Mouse (Mus musculus) hindbrain, embryonic 11.5 days (tissue): Measurements from ENCODE around the gene Wdr24. TPM values are rescaled to one million over a fixed set of nuclear protein-coding genes. Genes with fewer than 3 reads are reported as not detected.
A peak's percentile ranks its signal among the peaks of the same experiment; 100 is the strongest.

Source experiments
- ATAC-seq: fragments of 200-750 bp; cut with Nextera tagmentation; 2 replicates; pipeline ENCODE4 v1.8.0; 2017; ENCODE audit warnings: mild to moderate bottlenecking, moderate TSS enrichment, moderate library complexity; ENCODE audit not compliant: low FRiP score
- DNase-seq: peaks from one replicate; pipeline ENCODE4 v3.0.0-alpha.2; 2015; ENCODE audit warnings: low spot score
- H3K27ac ChIP-seq: fragments of 300-500 bp; sonication (generic); 2 replicates; pipeline ENCODE4 v1.5.1; 2014; ENCODE audit warnings: mild to moderate bottlenecking, low read depth, low read length
- H3K27me3 ChIP-seq: fragments of 300-500 bp; sonication (generic); 2 replicates; pipeline ENCODE4 v1.6.1; 2014; ENCODE audit warnings: mild to moderate bottlenecking, low read length, moderate library complexity, mixed read lengths; ENCODE audit not compliant: control insufficient read depth, insufficient read depth
- H3K36me3 ChIP-seq: fragments of 300-500 bp; sonication (generic); 2 replicates; pipeline ENCODE4 v1.6.1; 2014; ENCODE audit warnings: mild to moderate bottlenecking, low read length, moderate library complexity, mixed read lengths; ENCODE audit not compliant: control insufficient read depth, insufficient read depth
- H3K4me1 ChIP-seq: fragments of 300-500 bp; sonication (generic); replicated peaks from 2 replicates; pipeline ENCODE4 v1.6.1; 2014; ENCODE audit warnings: low read length, mixed read lengths; ENCODE audit not compliant: control insufficient read depth, insufficient read depth
- H3K4me2 ChIP-seq: fragments of 300-500 bp; sonication (generic); replicated peaks from 2 replicates; pipeline ENCODE4 v1.6.1; 2014; ENCODE audit warnings: mild to moderate bottlenecking, low read depth, low read length
- H3K4me3 ChIP-seq: fragments of 300-500 bp; sonication (generic); 2 replicates; pipeline ENCODE4 v1.5.1; 2014; ENCODE audit warnings: low read depth, low read length
- H3K9ac ChIP-seq: fragments of 300-500 bp; sonication (generic); 2 replicates; pipeline ENCODE4 v1.6.1; 2014; ENCODE audit warnings: low read depth, low read length
- H3K9me3 ChIP-seq: fragments of 300-500 bp; sonication (generic); 2 replicates; pipeline ENCODE4 v1.6.1; 2016; ENCODE audit warnings: low read length; ENCODE audit not compliant: control insufficient read depth
- WGBS: fragments of 180-500 bp; shearing (Covaris S2); extraction: QIAGEN DNeasy Blood & Tissue Kit; methylation state at CpG from one replicate; pipeline ENCODE4 v1.1.7; 2014; 5-methylcytosine and 5-hydroxymethylcytosine counted together
- polyA plus RNA-seq: library from polyadenylated mRNA; unstranded; fragments of >200 nt; fragmentation: Nextera tagmentation; extraction: Ambion mirVana; gene quantifications from 2 replicates; pipeline ENCODE4 v1.2.1, GENCODE M21; 2014

Wdr24 gene
- polyA plus RNA-seq, 1 experiment from 2014 or later, result 22.0 TPM

- Histone ChIP-seq H3K27me3 (peaks cover 2% of the 10 kb centered on the region; the same call in 1 of the 2 replicates), H3K4me3 (no peak overlapping the region), H3K4me2 (peak overlapping the region; percentile 87), H3K9me3 (no peaks in the 10 kb centered on the region), H3K36me3 (no peaks in the 10 kb centered on the region), H3K27ac (no peak overlapping the region), H3K9ac (no peak overlapping the region), H3K4me1 (peaks cover 10% of the 10 kb centered on the region; the same call in 1 of the 2 replicates)
- DNase-seq, result no peak
- 78% methylated on average over 4 of the region's 4 CpGs for WGBS
- no peak for ATAC-seq
Measured at GRCm38 (mm10) chr17:25810890-25811289, 12.5 kb upstream of the Wdr24 start.

GRCm38 (mm10) chr17:25813471-25813870 lies 10.0 kb upstream of the Wdr24 start:
- Histone ChIP-seq H3K4me2 (0 out of 2 replicates have a peak overlapping the region, but pooled peaks have one; percentile 9), H3K4me1 (peaks cover 10% of the 10 kb centered on the region; the same call in 1 of the 2 replicates), H3K4me3 (no peak overlapping the region), H3K27me3 (peaks cover 13% of the 10 kb centered on the region), H3K9me3 (no peaks in the 10 kb centered on the region), H3K9ac (no peak overlapping the region), H3K27ac (no peak overlapping the region), H3K36me3 (no peaks in the 10 kb centered on the region)
- DNase-seq (peak; percentile 87), ATAC-seq (no peak)
- 3% methylated on average over 20 of the region's 20 CpGs for WGBS

- DNase-seq, result no peak
- H3K9ac ChIP-seq, result no peak overlapping the region
- H3K4me2 ChIP-seq, result no peak overlapping the region
- peaks cover 31% of the 10 kb centered on the region for H3K27me3 ChIP-seq
- no peaks in the 10 kb centered on the region for H3K36me3 ChIP-seq
- WGBS, result 87% methylated on average over 11 of the region's 11 CpGs
- no peaks in the 10 kb centered on the region for H3K9me3 ChIP-seq
- no peak for ATAC-seq
- no peak overlapping the region for H3K27ac ChIP-seq
- H3K4me1 ChIP-seq, result 0 out of 2 replicates have a peak, but pooled peaks cover 2% of the 10 kb centered on the region
- H3K4me3 ChIP-seq, result no peak overlapping the region
Measured at GRCm38 (mm10) chr17:25817662-25818061, 5.8 kb upstream of the Wdr24 start.

- H3K4me2 ChIP-seq, result peak overlapping the region; percentile 30
- H3K36me3 ChIP-seq, result no peaks in the 10 kb centered on the region
- H3K4me3 ChIP-seq, result 0 out of 2 replicates have a peak overlapping the region, but pooled peaks have one; percentile 2
- H3K27ac ChIP-seq, result no peak overlapping the region
- peaks cover 4% of the 10 kb centered on the region; the same call in 1 of the 2 replicates for H3K4me1 ChIP-seq
- ATAC-seq, result no peak
- WGBS, result 7% methylated on average over 44 of the region's 46 CpGs
- DNase-seq, result peak; percentile 27
- H3K9ac ChIP-seq, result no peak overlapping the region
- H3K9me3 ChIP-seq, result no peaks in the 10 kb centered on the region
- peaks cover 31% of the 10 kb centered on the region for H3K27me3 ChIP-seq
Measured at GRCm38 (mm10) chr17:25818851-25819780, 4.3 kb upstream of the Wdr24 start.

GRCm38 (mm10) chr17:25824362-25825142 lies 1.1 kb downstream of the Wdr24 start:
- no peak for ATAC-seq
- WGBS, result 73% methylated on average over 17 of the region's 17 CpGs
- H3K4me1 ChIP-seq, result peaks cover 18% of the 10 kb centered on the region
- no peak overlapping the region for H3K27ac ChIP-seq
- H3K27me3 ChIP-seq, result peaks cover 9% of the 10 kb centered on the region; the same call in 1 of the 2 replicates
- no peak for DNase-seq
- peak overlapping the region; percentile 80 for H3K4me2 ChIP-seq
- H3K36me3 ChIP-seq, result no peaks in the 10 kb centered on the region
- H3K9me3 ChIP-seq, result no peaks in the 10 kb centered on the region
- peak overlapping the region; percentile 69; the same call in 1 of the 2 replicates for H3K9ac ChIP-seq
- peak overlapping the region; percentile 47 for H3K4me3 ChIP-seq

GRCm38 (mm10) chr17:25825311-25825710 lies 1.9 kb downstream of the Wdr24 start:
- no peak overlapping the region for H3K9ac ChIP-seq
- no peaks in the 10 kb centered on the region for H3K36me3 ChIP-seq
- H3K27ac ChIP-seq, result no peak overlapping the region
- peaks cover 2% of the 10 kb centered on the region; the same call in 1 of the 2 replicates for H3K27me3 ChIP-seq
- H3K4me3 ChIP-seq, result no peak overlapping the region
- no peak overlapping the region for H3K4me2 ChIP-seq
- H3K4me1 ChIP-seq, result peaks cover 23% of the 10 kb centered on the region
- 97% methylated on average over 6 of the region's 6 CpGs for WGBS
- no peak for ATAC-seq
- no peaks in the 10 kb centered on the region for H3K9me3 ChIP-seq
- no peak for DNase-seq

GRCm38 (mm10) chr17:25825984-25826570 lies 2.6 kb downstream of the Wdr24 start:
- Histone ChIP-seq H3K9me3 (no peaks in the 10 kb centered on the region), H3K9ac (no peak overlapping the region), H3K4me1 (peaks cover 23% of the 10 kb centered on the region), H3K27ac (no peak overlapping the region), H3K27me3 (no peaks in the 10 kb centered on the region), H3K4me2 (no peak overlapping the region), H3K36me3 (peaks cover 2% of the 10 kb centered on the region; the same call in 1 of the 2 replicates), H3K4me3 (no peak overlapping the region)
- DNase-seq (no peak), ATAC-seq (no peak)
- WGBS, result 97% methylated on average over 27 of the region's 27 CpGs

GRCm38 (mm10) chr17:25827011-25827410 lies 3.6 kb downstream of the Wdr24 start:
- no peak overlapping the region for H3K27ac ChIP-seq
- peaks cover 30% of the 10 kb centered on the region for H3K4me1 ChIP-seq
- no peak overlapping the region for H3K4me2 ChIP-seq
- no peak overlapping the region for H3K4me3 ChIP-seq
- H3K27me3 ChIP-seq, result no peaks in the 10 kb centered on the region
- H3K9ac ChIP-seq, result no peak overlapping the region
- no peaks in the 10 kb centered on the region for H3K9me3 ChIP-seq
- ATAC-seq (no peak), DNase-seq (no peak)
- peaks cover 4% of the 10 kb centered on the region; the same call in 1 of the 2 replicates for H3K36me3 ChIP-seq
- 95% methylated on average over 13 of the region's 13 CpGs for WGBS
